Mouse (Mus musculus): ENCODE results near the gene Mag.
"Not testable (repeated sequence)": the region's sequence is repeated elsewhere in the genome, so short reads cannot be mapped to it uniquely, and the experiment has no call there.

Gene Mag

DNA sequence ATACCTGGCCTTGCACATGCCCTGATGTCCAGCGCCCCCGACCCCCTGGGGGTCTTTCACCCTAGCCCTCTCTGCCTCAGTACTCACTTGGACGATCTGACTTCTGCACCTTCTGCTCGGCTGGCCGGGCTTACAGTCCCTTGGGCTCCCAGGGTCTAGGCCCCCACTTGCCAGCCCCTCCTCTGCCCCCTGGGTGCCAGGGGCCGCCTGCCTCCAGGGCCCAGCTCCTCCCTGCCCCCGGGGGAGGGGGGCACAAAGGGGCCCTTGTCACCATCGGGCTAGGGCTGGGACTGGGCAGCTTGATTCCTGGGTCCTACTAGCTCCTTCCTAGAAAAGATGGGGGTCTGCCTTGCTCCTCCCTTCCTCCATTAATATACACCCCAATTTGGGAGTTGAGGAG lies at the start of gene Mag:
Mag (minus strand) TSS at position 142 of the 400 bp plus-strand sequence.
- DNase-seq (ENCODE audit: low read depth): no peak

DNA sequence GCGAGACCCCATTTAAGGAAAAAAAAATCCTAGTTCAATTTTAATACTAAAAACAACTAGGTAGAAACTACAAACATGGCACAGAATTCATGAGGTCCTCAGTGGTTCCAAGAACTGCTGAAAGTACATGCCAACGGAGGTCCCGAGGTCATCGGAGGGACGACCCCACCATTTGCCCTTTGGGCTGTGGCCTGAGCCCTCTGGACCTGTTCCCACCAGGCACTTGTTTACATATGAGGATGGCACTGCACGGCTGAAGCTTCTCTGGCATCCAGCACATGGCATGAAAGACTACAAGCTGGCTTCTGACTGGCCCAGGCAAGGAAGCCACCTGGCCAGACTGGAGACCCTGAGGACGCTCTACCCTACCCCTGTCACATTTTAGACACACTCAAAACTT lies 49.7 kb upstream of the Mag start:
- DNase-seq (ENCODE audit: low read depth): no peak

DNA sequence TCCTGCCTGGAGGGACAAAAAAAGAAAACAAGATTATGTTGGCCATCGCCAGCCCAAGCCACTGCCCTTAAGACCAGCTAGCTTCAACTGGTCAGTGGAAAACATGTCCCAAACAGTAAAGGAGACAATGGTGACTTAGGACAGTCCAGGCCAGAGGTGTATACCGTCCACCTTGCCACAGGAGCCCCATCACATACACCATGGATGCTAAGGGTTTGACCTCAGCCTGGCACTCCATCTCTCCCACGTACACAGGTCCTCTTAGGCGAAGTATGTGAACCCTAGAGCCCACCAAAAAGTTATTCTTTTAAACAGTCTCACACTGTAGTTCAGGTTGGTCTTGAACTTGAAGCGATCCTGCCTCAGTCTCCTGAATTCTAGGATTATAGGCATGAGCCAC lies 48.2 kb upstream of the Mag start:
- no peak for DNase-seq (ENCODE audit: low read depth)

DNA sequence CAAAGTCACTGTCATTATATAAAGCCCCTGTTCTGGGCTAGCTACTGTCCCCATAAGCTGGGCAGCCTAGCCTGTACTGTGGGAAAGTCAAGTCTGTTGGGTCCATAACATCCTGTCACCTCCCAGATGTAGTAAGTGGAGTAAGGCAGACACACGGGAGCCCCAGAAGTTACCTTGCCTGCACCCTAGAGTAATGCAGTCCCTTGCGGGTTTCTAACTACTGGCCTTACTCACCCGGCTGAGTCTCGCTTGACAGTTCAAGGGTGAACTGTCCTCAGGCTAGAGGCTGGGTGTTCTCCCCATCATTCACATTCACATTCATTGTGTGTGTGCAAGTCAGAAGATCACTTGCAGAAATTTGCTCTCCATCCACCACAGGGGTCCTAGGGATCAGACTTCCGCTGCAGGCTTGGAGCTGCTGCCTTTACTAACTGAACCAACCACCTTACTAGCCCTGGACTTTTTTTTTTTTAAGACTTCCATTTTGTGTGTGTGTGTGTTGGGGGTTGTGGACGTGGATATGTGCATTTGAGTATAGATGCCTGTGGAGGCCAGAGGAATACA lies 45.2 kb upstream of the Mag start:
- no peak for DNase-seq (ENCODE audit: low read depth)

DNA sequence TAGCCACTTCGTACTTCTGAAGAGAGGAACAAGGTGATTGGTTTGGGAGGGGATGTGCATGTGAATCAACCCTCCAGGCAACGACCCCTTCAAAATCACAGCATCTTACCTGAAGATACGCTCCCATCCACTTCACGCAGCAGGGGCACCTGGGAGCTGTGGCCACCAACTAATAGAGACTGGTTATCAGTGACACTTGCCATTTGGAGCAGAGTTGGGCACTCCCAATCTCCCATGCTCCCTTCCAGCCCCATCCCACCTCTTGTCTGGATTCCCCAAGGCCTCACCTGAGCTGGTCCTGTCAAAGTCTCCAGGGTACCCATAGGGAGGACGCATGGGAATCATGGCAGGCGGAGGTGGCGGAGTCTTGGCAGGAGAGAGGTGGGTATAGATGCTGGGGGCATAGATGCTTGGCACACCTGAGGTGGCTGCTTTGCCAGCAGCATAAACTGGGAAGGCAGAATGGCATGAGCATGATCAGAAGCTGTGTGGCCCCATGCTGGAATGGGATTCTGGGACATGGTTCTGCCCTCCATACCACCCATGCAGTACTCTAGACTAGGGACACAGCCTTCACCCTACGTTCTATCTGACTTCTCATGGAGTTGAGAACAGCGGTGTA lies 44.3 kb upstream of the Mag start:
- DNase-seq (ENCODE audit: low read depth): no peak

DNA sequence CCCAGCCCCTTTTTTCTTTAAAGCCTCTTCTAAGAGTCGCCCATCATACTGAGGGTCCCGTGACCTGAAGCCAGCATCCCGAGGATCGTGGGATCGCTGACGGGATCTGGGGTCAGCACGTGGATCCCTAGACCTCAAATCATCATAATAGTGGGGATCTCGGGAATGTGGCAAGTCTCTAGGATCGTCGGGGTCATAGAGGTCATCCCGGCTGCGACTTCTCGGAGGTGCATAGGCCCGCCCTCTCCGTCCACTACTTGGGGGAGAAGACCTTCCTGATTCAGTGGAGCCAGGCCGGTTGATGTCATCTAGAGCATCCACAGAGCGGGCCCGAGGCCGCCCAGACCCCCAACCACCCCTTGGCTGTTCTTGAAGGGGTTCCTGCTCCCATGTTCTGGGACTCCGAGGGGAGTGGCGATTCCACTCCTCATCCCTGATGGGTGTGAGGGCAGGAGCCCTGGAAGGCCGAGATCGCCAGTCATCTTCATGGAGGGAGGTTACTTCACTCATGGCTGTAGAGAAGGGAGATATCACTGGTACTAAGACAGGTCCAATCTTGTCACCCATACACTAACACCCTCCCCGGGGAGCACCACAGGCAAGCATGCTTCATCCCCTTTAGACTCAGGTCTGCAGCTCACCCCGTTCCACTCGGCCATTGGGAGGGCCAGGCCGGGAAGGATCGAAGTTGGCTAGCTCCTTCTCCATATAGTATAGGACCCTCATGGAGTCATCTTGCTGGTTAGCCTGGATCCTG lies 43.6 kb upstream of the Mag start:
- no peak for DNase-seq (ENCODE audit: low read depth)

DNA sequence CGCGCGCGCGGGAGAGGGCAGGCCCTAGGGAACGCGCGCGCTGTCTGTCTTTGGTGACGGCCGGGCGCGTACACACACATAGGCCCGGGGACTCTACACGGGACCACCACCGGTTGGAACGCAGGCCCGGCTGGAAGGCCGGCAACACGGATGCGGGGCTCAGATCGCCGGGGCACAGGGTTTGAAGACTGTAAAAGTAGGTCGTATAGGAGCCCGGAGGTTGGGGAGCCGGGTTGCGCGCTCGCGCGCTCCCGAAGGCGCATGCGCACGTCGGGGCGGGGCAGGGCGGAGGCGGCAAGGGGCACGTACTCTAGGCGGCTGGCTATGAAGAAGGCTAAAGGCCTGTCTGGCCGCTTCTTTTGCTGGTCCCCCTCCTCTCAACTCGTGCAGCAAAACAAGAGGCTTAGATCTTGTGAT lies 42.7 kb upstream of the Mag start:
- peak; percentile 88 for DNase-seq (ENCODE audit: low read depth)

DNA sequence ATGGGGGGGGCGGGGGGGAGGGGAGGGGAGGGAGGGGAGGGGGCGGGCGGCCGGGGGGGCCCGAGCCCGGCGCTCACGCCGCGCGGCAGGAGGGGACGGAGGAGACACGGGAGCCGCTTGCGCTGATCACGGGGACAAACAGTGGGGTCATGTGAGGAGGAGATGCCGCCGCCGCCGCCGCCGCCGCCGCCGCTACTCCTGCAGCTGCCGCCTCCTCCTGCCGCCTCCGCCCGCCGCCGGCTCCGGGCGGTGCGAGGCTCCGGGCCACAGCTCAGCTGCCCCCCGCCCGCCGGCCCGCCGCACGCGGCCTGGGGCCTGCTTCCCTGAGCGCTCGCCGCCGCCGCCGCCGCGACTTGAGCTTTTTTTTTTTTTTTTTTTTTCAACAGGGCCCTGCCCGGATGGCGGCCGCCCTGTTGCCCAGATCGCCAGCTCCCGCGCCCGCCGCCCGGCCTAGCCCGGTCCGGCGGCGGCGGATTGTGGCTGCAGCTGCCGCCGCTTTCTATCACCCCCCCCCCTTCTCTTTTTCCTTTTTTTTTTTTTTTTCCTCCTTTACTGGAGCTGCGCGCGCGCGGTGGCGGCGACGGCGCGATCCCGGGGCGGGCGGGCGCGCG lies 42.2 kb upstream of the Mag start, which contains the start of gene Usf2:
Usf2 (minus strand) TSS at position 48 of the 611 bp plus-strand sequence.
- peak; percentile 78 for DNase-seq (ENCODE audit: low read depth)

DNA sequence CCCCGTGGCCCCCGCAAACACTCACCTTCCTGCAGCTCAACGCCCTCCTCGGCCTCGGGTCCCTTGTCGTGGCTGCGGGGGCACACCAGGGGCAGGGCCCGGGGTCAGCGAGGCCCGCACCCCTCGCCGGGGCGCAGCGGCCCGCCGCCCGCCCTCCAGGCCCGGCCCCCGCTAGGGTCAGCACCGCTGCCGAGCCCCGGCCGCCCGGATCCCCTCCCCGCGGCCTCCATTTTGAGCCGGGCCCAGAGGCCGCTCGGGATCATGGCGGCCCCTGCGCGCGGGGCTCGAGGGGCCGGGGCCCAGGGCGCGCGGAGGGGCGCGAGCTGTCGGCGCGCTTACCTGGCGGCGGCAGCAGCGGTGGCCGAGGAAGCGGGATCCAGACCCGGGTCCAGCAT lies 41.7 kb upstream of the Mag start:
- DNase-seq (ENCODE audit: low read depth): no peak

DNA sequence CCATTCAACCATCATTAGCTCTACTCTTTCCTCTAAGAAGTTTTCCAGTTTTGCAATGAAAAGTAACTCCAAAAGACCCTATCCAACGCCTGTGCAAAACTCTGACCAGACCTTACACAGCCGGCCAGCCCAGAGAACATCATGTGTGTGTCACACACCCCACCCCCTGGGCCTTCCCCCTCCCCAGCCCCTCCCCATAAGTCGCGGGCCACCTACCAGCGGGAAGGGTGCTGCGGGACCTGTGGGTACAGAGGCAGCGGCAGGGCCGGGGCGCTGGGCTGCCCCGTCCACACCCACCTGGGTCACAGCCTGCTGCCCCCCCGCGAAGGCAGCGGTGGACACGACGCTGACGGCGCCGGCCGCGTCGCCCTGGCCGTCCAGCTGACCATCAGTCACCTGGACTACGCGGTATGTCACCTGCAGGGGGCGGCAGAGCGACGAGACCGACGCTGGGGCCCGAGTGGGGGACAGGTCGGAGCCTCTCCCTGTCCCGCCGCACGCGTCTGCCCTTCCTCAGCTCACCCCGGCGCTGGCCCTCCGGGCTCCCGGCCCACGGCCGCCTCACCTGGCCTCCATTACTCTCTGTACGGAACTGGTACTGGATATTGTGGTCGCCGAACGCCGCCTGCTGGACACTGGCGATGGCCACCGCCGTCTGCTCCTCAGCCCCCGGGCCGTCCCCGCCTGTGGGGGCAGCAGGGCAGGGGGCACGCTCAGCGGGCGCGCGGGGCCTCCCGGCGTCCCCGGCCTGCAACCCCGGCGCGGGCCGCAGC lies 41.1 kb upstream of the Mag start:
- DNase-seq (ENCODE audit: low read depth): peak; percentile 84

DNA sequence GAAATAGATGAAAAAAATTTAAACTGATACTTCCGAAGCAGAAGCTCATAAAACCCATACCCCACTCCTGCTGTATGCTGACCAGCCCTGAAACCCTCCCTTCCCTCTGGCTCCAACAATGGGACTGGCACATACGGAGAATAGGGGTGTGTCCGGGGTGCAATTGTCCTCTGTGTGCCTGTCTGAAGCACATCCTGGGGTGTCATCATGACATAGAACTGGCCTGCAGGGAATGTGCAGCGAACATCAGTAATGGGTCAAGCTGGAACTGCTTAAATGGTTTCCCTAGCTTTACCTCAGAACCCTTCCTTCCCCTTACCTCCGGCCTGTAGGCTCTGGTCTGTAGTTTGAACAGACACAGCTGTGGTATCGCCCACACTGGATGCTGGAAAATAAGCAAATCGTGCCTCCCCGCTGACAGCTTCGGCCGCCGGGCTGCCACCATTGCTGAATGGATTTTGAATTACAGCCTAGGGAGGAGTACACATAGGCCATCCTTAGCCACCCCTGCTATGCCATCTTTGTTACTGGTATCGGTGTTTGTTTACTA lies 40.4 kb upstream of the Mag start:
- DNase-seq (ENCODE audit: low read depth): no peak

DNA sequence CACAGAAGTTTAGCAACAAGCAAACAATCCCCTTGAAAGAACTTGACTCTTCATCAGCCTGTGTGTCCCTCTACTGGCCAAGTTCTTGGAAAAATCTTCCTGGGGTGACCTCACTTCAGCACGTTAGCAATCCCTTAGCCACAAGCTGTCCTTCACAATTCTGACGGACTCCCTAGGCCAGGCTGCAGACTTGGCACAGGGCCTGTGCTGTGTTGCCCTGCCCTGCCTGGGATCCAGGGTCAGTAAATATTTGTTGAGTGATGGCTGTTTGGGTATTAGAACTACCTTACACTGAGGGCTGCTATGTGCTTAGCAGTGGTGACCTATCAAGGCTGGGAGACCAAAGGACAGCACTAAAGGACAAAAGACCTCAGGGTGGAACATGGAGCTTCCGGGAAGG lies 39.4 kb upstream of the Mag start:
- no peak for DNase-seq (ENCODE audit: low read depth)

DNA sequence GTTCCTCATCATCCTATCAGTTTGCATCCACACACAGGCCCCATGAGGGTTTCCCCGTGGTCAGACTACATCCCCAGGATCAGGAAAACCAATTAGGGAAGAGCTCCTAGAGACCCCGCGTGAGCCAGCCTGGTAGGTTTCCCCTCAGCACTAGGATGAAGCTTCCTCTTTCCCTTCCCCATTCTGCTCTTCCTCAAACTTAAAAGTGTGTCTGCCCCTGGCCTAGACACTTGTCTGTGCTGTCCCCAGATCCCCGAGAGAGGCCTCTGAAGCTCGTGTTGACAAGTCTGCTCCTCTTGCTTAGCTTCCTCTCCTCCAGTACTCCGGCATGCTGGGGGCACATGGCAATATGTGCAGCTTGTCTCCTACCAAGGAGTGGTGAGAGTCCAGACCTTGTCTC lies 38.8 kb upstream of the Mag start:
- no peak for DNase-seq (ENCODE audit: low read depth)

DNA sequence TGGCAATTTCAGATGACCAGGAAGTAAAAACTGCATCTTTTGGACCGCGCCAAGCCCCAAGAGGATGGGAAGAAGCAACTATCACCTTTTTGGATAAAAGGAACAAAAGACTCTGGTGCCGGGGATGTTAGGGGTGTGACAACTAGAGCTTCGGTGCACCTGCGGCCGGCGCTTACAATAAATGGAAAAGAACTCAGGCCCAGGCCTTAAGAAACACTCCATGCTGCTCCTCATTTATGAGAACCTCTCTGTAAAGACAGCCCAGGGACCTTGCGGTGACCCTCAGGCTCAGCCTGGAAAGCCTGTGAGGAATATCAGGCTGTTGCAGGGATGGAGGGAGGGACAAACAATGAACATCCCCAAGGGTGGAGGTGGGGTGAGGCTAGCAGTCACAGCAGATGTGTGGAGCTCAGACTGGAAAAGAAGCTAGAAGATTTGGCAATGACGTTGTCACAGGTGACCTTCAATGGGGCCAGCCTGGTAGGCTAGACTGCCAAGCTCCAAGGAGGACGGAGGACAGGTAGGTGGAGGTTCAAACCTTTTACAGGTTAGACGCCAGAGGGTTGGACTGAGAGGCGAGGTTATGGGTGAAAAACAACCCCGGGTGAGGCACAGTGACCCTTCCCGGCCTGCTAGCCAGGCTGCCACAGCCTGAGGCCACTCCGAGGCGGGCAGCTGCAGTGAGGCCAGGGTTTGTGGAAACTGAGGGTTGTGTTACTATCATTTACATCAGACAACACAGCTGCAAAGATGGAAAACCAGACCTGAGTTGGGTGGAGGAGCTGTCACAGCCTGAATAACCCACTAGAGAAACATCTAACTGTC lies 38.0 kb upstream of the Mag start:
- DNase-seq (ENCODE audit: low read depth): no peak

DNA sequence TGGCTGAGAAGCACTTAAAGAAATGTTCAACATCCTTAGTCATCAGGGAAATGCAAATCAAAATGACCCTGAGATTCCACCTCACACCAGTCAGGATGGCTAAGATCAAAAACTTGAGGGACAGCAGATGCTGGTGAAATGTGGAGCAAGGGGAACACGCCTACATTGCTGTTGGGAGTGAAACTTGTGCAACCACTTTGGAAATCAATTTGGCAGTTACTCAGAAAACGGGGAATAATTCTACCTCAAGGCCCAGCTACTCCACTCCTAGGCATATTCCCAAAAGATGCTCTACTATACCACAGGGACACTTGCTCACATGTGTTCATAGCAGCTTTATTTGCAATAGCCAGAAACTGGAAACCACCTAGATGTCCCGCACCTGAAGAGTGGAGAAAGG lies 35.2 kb upstream of the Mag start:
- DNase-seq (ENCODE audit: low read depth): not testable (repeated sequence)

DNA sequence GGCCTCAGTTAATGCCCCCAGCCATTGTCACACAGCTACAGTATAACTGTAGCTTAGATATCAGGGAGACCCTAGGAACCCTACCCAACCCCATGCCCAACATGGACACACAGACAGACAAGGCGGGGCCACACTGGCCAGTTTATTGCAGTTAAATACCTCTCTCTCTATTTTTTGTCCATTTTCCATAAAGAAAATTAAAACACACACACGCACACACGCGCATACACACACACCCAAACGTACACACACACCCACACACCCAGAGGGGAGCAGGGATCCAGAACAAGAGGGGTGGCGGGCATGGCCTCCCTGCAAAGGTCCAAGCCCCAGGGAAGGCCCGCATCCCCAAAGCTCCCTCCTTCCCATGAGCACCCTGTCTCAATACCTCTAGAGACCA lies 31.2 kb upstream of the Mag start:
- no peak for DNase-seq (ENCODE audit: low read depth)

DNA sequence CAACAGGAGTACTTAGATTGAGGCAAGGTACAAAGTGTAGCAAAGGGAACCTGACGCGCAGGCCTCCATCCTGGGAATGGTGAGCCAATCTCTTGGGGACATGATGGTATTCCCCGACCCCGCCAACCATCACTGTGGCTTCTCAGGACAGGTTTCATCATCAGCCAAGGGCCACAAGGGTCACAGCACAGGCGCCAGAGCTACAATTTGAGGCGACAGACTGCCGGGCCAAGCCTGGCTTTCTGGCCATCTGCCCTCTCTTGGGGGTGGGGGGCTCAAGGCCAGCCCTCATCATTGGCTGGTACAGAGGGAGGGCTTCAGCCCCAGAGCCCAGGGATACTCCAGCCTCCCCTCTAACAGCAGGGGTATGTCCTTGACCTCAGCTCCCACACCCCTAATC lies 30.8 kb upstream of the Mag start:
- not testable (repeated sequence) for DNase-seq (ENCODE audit: low read depth)

DNA sequence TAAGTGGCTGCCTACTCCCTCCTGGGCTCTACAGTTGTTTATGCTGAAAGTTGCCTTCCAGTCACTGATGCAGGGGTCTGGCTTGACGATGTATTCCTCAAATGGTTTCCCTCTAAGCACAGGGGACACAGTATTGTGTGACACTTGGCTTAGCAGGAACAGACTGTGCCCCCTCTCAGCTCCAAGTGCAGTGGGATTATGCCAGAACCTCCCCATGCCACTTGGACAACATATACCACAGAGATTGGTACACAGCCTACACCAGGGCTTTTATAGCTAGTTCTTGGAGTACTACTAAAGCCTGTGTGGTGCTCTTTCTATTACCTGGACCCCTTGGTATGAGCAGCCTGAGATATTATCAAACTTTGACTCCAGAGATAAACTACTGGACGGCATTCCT lies 30.0 kb upstream of the Mag start:
- not testable (repeated sequence) for DNase-seq (ENCODE audit: low read depth)

DNA sequence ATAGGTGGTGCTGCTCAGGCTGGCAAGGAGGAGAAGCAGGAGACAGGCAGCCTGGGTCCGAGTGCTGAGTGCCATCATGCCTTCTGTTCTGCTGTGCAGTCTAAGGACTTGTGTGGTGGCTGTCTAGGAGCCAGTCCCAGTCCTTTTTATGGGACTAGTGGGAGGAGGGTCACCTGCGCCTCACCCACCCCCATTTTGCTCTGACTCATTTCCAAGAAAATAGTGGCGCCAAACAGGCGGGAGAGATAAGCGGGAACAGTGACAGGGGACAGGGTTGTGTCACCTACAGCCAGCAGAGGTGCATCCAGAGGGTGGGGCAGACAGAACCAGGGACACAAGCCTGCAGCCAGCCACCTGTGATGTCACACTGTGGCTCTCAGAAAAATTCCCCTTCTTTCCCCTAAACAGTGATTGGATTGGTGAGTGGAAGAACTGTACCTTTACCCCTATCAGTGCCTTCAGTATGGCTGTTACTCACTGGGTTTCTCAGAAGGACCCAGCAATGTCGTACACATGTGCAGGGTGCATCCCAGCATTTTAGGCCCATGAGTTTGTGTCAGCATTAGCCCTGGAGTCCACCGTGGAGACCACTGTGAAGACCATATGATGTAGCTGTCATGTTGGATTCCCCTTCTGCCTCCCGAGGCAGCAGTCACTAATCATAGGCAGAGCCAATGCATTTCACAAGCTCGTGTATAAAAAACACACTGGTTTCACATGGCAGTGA lies 29.4 kb upstream of the Mag start, which contains the start of gene Hamp:
Hamp (minus strand) TSS at position 124 of the 727 bp plus-strand sequence.
- DNase-seq (ENCODE audit: low read depth): no peak

DNA sequence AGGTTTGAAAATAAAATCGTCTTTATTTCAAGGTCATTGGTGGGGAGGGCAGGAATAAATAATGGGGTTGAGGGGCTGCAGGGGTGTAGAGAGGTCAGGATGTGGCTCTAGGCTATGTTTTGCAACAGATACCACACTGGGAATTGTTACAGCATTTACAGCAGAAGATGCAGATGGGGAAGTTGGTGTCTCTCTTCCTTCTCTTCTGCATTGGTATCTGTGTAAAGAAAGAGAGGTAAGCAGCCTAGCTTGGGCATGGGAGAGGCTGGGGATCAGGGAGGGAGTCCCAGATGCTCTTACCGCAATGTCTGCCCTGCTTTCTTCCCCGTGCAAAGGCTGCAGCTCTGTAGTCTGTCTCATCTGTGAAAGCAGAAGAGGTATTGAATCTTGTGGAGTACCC lies 27.7 kb upstream of the Mag start:
- DNase-seq (ENCODE audit: low read depth): peak; percentile 35
